Mouse (Mus musculus): ENCODE measurements at regions not wholly inside any gene's neighbourhood (a gene's known extent, or its start where the extent isn't known, plus 50 kb on each side); places are given as distances from the start of the nearest gene placed in this dataset.

DNA sequence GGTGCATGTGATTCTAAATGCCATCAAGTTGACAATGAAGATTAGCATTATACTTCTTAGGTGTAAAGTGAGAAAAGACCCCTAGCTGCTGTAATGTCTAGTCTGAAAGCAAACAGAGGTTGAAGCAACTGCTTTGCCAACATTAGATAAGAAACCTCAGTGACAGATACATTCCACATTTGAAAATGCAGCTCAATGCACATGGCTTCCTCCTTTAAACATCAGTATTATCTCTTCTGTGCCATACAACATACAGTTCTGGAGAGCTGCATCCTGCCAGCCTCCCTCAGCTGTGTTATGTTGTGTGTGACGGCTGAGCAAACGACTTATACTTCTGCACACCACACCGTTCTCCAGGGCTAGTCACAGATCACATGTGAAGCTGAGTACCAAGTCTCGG is 365.6 kb downstream of the Med10 start:
- no peaks in the 10 kb centered on the region for H3K36me3 ChIP-seq (replicated peaks in 1 of 2; ENCODE audit: control insufficient read depth in 1 of 2, insufficient read depth in 1 of 2, low read length in 1 of 2)
- in situ Hi-C loops (cut with MboI; ENCODE audit: low pct_ligation_motif_present, low pct_unique_long_range_greater_than_20kb, low sequenced_read_pairs), result no loop called here
- no peaks in the 10 kb centered on the region for H3K27me3 ChIP-seq (replicated peaks)
- no peak overlapping the region for H3K9ac ChIP-seq (ENCODE audit: insufficient read depth, low read depth)
- H3K4me3 ChIP-seq (replicated peaks in 1 of 3; ENCODE audit: low read depth in 2 of 3, low read length in 2 of 3, poor library complexity in 1 of 3), result no peak overlapping the region
- dilution Hi-C loops (cut with MboI; ENCODE audit: extremely low pct_ligation_motif_present, extremely low pct_unique_long_range_greater_than_20kb, low sequenced_read_pairs), result no loop called here
- H3K79me2 ChIP-seq (replicated peaks; ENCODE audit: control insufficient read depth, extremely low read depth, insufficient read depth, poor library complexity, severe bottlenecking), result no peaks in the 10 kb centered on the region
- H3K4me2 ChIP-seq (ENCODE audit: insufficient read depth, low read depth, poor library complexity, severe bottlenecking), result no peak overlapping the region
- peaks cover 84% of the 10 kb centered on the region for H3K9me3 ChIP-seq (replicated peaks; ENCODE audit: low read length)
- no peak for DNase-seq (ENCODE audit: extremely low read depth)
- TF ChIP-seq NRF1 (IDR thresholded peaks at IDR 0.05; ENCODE audit: low read depth, low read length) (no peak), ZNF384 (IDR thresholded peaks at IDR 0.05; ENCODE audit: low read depth, low read length) (no peak), JUN (IDR thresholded peaks at IDR 0.05; ENCODE audit: insufficient read depth, low read depth, low read length) (no peak), MAFK (IDR thresholded peaks at IDR 0.05; ENCODE audit: insufficient replicate concordance, low read length) (no peak), ZC3H11A (IDR thresholded peaks at IDR 0.05; ENCODE audit: low read depth, low read length) (no peak), MEF2A (IDR thresholded peaks at IDR 0.05; ENCODE audit: borderline replicate concordance, low read depth, low read length) (no peak), JUND (conservative IDR thresholded peaks at IDR 0.05; ENCODE audit: low read depth, low read length) (no peak), GABPA (IDR thresholded peaks at IDR 0.05; ENCODE audit: insufficient replicate concordance, low read depth, low read length) (no peak), MAX (IDR thresholded peaks at IDR 0.05; ENCODE audit: low read length) (no peak), MAZ (IDR thresholded peaks at IDR 0.05; ENCODE audit: low read depth, low read length) (no peak), NELFE (IDR thresholded peaks at IDR 0.05; ENCODE audit: low read depth, low read length) (no peak), UBTF (IDR thresholded peaks at IDR 0.05; ENCODE audit: low read depth, low read length) (no peak), PAX5 (IDR thresholded peaks at IDR 0.05; ENCODE audit: low read length) (no peak), HCFC1 (IDR thresholded peaks at IDR 0.05; ENCODE audit: low read depth, low read length) (no peak), MYC (IDR thresholded peaks at IDR 0.05; ENCODE audit: low read depth, low read length) (no peak)
- H3K4me1 ChIP-seq (ENCODE audit: control insufficient read depth in 1 of 2, insufficient read depth in 2 of 2), result no peaks in the 10 kb centered on the region
- no peak overlapping the region for H3K27ac ChIP-seq (ENCODE audit: insufficient read depth, low read depth)

DNA sequence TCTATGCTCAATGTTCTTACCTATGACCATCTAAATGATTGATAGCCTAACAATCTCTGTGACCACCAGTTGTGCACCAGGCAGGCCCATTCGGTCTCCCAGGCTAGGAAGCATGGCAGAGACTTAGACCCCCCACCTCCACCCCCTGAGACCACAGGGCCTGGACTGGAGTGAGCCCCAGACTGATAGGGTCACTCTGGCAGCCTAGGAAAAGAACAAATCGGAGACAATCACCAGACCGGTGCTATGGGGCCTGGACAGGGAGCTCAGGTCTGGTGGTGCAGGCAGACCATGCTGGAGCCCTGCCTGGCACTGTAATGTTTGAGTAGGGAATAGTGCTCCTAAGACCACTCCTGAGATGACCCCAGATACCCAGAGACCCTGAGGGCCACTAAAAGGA is 366.7 kb downstream of the Med10 start:
- dilution Hi-C loops (cut with MboI; ENCODE audit: extremely low pct_ligation_motif_present, extremely low pct_unique_long_range_greater_than_20kb, low sequenced_read_pairs), result no loop called here
- Histone ChIP-seq H3K4me3 (replicated peaks in 1 of 3; ENCODE audit: low read depth in 2 of 3, low read length in 2 of 3, poor library complexity in 1 of 3) (no peak overlapping the region), H3K27ac (ENCODE audit: insufficient read depth, low read depth) (no peak overlapping the region), H3K27me3 (replicated peaks) (no peaks in the 10 kb centered on the region), H3K4me1 (ENCODE audit: control insufficient read depth in 1 of 2, insufficient read depth in 2 of 2) (no peaks in the 10 kb centered on the region), H3K9ac (ENCODE audit: insufficient read depth, low read depth) (no peak overlapping the region), H3K9me3 (replicated peaks; ENCODE audit: low read length) (peaks cover 81% of the 10 kb centered on the region), H3K79me2 (replicated peaks; ENCODE audit: control insufficient read depth, extremely low read depth, insufficient read depth, poor library complexity, severe bottlenecking) (no peaks in the 10 kb centered on the region), H3K4me2 (ENCODE audit: insufficient read depth, low read depth, poor library complexity, severe bottlenecking) (no peak overlapping the region), H3K36me3 (replicated peaks in 1 of 2; ENCODE audit: control insufficient read depth in 1 of 2, insufficient read depth in 1 of 2, low read length in 1 of 2) (no peaks in the 10 kb centered on the region)
- in situ Hi-C loops (cut with MboI; ENCODE audit: low pct_ligation_motif_present, low pct_unique_long_range_greater_than_20kb, low sequenced_read_pairs), result no loop called here
- DNase-seq (ENCODE audit: extremely low read depth), result no peak
- no peak for TF ChIP-seq USF1 (IDR thresholded peaks at IDR 0.05; ENCODE audit: low read depth, low read length)
- TF ChIP-seq JUND (conservative IDR thresholded peaks at IDR 0.05; ENCODE audit: low read depth, low read length), result no peak
- no peak for TF ChIP-seq SMC3 (IDR thresholded peaks at IDR 0.05; ENCODE audit: low read depth, low read length)
- no peak for TF ChIP-seq ZNF384 (IDR thresholded peaks at IDR 0.05; ENCODE audit: low read depth, low read length)
- TF ChIP-seq ELF1 (IDR thresholded peaks at IDR 0.05; ENCODE audit: low read depth, low read length), result no peak
- TF ChIP-seq GABPA (IDR thresholded peaks at IDR 0.05; ENCODE audit: insufficient replicate concordance, low read depth, low read length), result no peak
- TF ChIP-seq E2F4 (IDR thresholded peaks at IDR 0.05; ENCODE audit: insufficient replicate concordance, low read depth, low read length), result no peak
- no peak for TF ChIP-seq MXI1 (IDR thresholded peaks at IDR 0.05; ENCODE audit: low read depth, low read length)
- TF ChIP-seq BHLHE40 (IDR thresholded peaks at IDR 0.05; ENCODE audit: low read depth, low read length), result no peak
- TF ChIP-seq TBP (conservative IDR thresholded peaks at IDR 0.05; ENCODE audit: low read depth, low read length), result no peak
- no peak for TF ChIP-seq UBTF (IDR thresholded peaks at IDR 0.05; ENCODE audit: low read depth, low read length)
- TF ChIP-seq EP300 (IDR thresholded peaks at IDR 0.05; ENCODE audit: low read length), result no peak
